Mouse (Mus musculus) left cerebral cortex, adult 9 months (tissue): ENCODE measurements around the gene Sirt1.
A peak's percentile ranks its signal among the peaks of the same experiment; 100 is the strongest.
"Not testable (repeated sequence)": the region's sequence is repeated elsewhere in the genome, so short reads cannot be mapped to it uniquely, and the experiment has no call there.

Experiments used
- DNase-seq, 2 experiments: peaks; one replicate each; pipeline ENCODE4 v3.0.0; 2022; ENCODE audit warnings: low spot score in 2 of 2

Gene Sirt1

DNA sequence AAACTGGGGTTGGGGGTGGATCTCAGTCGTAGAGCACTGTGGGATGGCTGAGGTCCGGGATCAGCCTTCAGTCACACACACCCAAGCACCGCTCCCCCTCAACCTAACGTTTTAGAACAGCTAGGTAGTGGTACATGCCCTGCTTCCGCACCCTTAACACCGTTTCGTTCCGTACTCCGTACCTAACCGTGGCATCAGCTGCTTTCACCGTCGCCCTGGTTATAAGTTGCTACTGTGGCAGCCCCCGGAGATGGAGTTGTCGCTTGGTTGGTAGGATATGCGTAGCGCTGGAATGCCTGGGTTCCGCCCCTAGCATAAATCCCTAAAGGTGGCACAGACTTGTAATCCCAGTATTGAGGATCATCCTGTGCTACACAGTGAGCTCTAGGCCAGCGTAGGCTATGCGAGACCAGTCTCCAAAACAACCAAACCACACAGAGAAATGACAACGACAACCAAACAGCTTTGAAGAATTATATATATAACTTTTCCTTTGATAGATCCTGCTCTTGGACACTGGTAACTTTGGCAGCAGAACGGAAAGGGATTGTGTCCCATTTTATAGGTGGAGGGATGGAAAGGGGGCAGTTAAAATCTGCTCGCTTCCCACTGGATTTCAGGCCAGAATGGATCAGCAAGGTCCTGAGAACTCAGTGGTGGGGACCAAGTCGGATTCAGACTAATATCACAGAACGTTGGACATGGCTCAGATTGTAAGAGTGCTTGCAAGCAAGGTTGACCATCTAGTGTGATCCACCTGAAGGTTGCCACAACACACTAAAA, at the start of gene Sirt1:
Sirt1 (minus strand) TSS at position 207 of the 783 bp plus-strand sequence.
- DNase-seq = no peak

GRCm38 (mm10) chr10:63429785-63430305, 48.3 kb upstream of the Sirt1 start, which contains the start of gene Ctnna3:
Ctnna3 (plus strand) TSS chr10:63430098.
- peak; percentile 86 to 91 for DNase-seq

GRCm38 (mm10) chr10:63429380-63429779, 47.9 kb upstream of the Sirt1 start:
- DNase-seq = peak; percentile 94 to 100

DNA sequence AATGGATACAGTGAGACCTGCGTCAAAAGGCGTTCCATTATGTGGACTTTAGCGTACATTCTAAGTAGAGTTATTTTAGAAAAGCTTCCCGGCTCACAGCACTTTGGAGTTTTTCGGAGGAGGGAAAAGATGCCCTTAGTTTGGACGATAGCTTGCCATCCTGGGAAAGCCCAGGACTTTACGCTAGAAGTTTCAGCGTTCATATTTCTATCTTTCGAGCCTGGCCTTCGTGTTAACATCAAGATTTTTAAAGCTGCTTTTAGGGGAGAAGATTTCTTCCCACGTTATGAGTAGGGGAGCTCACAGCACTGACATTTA, 47.5 kb upstream of the Sirt1 start:
- peak in 1 of 2 experiments; percentile 41 for DNase-seq

GRCm38 (mm10) chr10:63428243-63429022, 46.9 kb upstream of the Sirt1 start:
- DNase-seq = no peak

GRCm38 (mm10) chr10:63427146-63427545, 45.6 kb upstream of the Sirt1 start:
- no peak for DNase-seq

DNA sequence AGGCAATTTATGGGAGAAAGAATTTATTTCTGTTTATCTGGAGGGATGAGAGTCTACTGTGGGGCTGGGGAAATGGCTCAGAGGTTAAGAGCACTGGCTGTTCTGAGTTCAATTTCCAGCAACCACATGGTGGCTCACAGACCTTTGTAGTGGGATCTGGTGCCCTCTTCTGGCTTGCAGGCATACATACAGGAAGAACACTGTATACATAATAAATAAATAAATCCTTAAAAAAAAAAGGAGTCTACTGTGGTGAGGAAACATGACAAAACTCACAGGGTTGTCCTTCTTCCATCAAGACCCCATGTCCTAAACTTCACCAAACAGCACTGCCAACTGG, 42.9 kb upstream of the Sirt1 start:
- DNase-seq = no peak

GRCm38 (mm10) chr10:63423591-63424474, 42.3 kb upstream of the Sirt1 start:
- no peak for DNase-seq

GRCm38 (mm10) chr10:63422736-63422992, 41.2 kb upstream of the Sirt1 start:
- no peak for DNase-seq

DNA sequence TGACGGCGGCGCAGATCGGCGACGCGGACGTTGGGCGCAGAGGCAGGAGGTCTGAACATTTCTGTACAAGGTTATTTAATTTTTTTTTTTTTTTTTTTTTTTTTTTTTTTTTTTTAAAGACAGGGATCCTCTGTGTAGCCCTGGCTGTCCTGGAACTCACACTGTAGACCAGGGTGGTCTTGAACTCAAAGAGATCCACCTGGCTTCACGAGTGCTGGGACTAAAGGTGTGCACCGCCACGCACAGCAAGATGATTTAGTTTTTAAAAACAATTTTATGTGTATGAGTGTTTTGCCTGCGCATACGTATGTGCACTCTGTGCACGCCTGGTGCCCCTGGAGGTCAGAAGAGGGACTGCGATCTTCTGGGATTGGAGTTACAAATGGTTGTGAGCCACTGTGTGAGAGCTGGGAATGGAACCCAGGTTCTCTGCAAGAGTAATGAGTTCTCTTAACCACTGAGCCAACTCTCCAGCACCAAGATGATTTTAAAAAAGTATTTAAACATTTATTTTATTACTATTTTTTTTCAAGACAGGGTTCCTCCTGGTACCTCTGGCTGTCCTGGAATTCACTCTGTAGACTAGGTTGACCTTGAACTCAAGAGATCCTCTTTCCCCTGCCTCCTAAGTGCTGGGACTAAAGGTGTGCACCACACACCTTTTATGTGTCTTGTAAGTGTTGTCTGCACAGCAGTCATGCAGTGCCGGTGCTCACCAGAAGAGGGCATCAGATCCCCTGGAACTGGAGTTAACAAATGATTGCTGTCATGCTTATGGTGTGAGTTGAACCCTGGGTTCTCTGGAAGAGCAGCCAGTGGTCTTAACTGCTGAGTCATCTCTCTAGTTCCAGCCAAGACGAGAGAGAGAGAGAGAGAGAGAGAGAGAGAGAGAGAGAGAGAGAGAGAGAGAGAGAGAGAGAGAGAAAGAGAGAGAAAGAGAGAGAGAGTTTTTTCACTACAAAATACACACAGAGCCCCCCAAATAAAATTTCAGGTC, 40.5 kb upstream of the Sirt1 start, which contains the start of gene Gm7075:
Gm7075 (minus strand) TSS at position 51 of the 997 bp plus-strand sequence.
- DNase-seq = peak in 1 of 2 experiments; percentile 22

- DNase-seq = no peak
Observed at GRCm38 (mm10) chr10:63417061-63417460, 35.6 kb upstream of the Sirt1 start.

GRCm38 (mm10) chr10:63415850-63416249, 34.3 kb upstream of the Sirt1 start:
- no peak for DNase-seq

- DNase-seq = no peak
Observed at GRCm38 (mm10) chr10:63415287-63415686, 33.8 kb upstream of the Sirt1 start.

- DNase-seq = no peak
Observed at GRCm38 (mm10) chr10:63412756-63413155, 31.3 kb upstream of the Sirt1 start.

- not testable (repeated sequence) for DNase-seq
Observed at GRCm38 (mm10) chr10:63411674-63412073, 30.2 kb upstream of the Sirt1 start.

GRCm38 (mm10) chr10:63410162-63410956, 28.9 kb upstream of the Sirt1 start:
- no peak for DNase-seq

- DNase-seq = no peak
Observed at GRCm38 (mm10) chr10:63403636-63404035, 22.1 kb upstream of the Sirt1 start.

GRCm38 (mm10) chr10:63402731-63403504, 21.4 kb upstream of the Sirt1 start:
- DNase-seq = no peak

DNA sequence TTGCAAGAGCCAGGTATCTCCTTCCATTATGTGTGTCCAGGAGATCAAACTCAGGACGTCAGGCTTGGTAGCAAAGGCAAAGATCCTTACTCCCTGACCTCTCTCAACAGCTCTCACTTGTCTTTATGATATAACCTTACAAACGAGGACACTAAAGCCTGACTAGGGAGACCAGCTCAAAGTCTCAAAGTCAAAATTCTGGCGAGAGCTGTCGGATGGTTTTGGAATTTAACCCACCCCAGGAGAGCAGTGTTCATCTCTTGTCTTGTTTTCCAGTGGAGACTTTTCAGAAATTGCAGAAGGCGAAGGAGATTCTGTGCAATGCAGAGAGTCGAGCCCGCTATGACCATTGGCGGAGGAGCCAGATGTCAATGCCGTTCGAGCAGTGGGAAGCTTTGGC, 15.5 kb upstream of the Sirt1 start:
- no peak for DNase-seq
